Mouse (Mus musculus): Measurements from ENCODE around the gene Ano10.

- TF ChIP-seq POLR2A (IDR thresholded peaks at IDR 0.05; ENCODE audit: extremely low read depth, insufficient read depth, low read length) (no peak), CTCF (IDR thresholded peaks at IDR 0.05; ENCODE audit: low read depth, low read length) (no peak)
Observed at GRCm38 (mm10) chr9:122312296-122312990, 18.2 kb upstream of the Ano10 start.
